16 mouse cellular contexts compared by ENCODE assay signal in the genomic region with DNA sequence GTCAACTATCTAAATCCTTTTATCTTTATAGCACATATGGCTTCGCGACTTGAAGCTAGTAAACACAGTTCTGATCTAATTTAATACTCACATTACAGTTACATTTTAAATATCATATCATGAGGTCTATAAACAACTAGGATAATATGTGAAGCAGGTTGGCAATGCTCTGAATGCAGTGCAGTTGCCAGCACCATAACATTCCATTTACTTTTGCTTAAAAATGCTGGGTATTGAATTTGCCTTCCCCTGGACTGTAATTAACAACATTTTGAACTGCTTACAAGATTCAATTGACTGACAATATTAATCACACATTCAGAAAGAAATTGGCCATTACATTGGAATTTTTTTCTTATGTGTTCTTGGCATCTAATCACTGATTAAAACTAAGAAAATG.
"Had no signal": no experiment of that assay in that cellular context is flagged by ENCODE, and none has a peak within 500 bp of the region (broad histone marks: within the 10 kb centered on the region; RNA-seq: fewer than 3 reads in every experiment).

No protein-coding gene starts in this region.

- DNase-seq: retina, postnatal 1 day; right cerebral cortex, adult 18-20 months; right cerebral cortex, postnatal 14 days; right cerebral cortex, postnatal 25 days; right cerebral cortex, postnatal 4 days; spleen, adult 18-20 months; thymus, adult 18-20 months; thymus, adult 2 months; thymus, postnatal 14 days; thymus, postnatal 25 days; thymus, postnatal 36 days; thymus, postnatal 4 days had no signal

- H3K9ac ChIP-seq: neural tube, embryonic 13.5 days; neural tube, embryonic 15.5 days; stomach, embryonic 15.5 days had no signal

- H3K4me2 ChIP-seq: neural tube, embryonic 13.5 days; neural tube, embryonic 15.5 days; stomach, embryonic 15.5 days had no signal

- H3K9me3 ChIP-seq: neural tube, embryonic 13.5 days; neural tube, embryonic 15.5 days; stomach, embryonic 15.5 days had no signal

- H3K27ac ChIP-seq: neural tube, embryonic 13.5 days; neural tube, embryonic 15.5 days; stomach, embryonic 15.5 days; stomach, postnatal 0 days had no signal

- H3K36me3 ChIP-seq: neural tube, embryonic 13.5 days; neural tube, embryonic 15.5 days; stomach, embryonic 15.5 days had no signal

- H3K27me3 ChIP-seq: neural tube, embryonic 13.5 days; neural tube, embryonic 15.5 days; stomach, embryonic 15.5 days had no signal

- H3K4me3 ChIP-seq: neural tube, embryonic 13.5 days; neural tube, embryonic 15.5 days; stomach, embryonic 15.5 days had no signal

- H3K4me1 ChIP-seq: neural tube, embryonic 13.5 days; neural tube, embryonic 15.5 days; stomach, embryonic 15.5 days had no signal
